Mouse (Mus musculus) layer of hippocampus, postnatal 14 days (tissue): ENCODE measurements around the gene Mrpl12. TPM values are rescaled to one million over a fixed set of nuclear protein-coding genes. Genes with fewer than 3 reads are reported as not detected.

Experiments
- DNase-seq, 2 experiments: peaks; one replicate each; pipeline ENCODE4 v3.0.0; 2021 to 2022; ENCODE audit warnings: low spot score in 2 of 2, mixed read lengths in 1 of 2
- long read RNA-seq, 2 experiments: library from polyadenylated mRNA; stranded (forward); transcript quantifications; one replicate each; pipeline ENCODE4 v2.0.0; 2021
- total RNA-seq, 2 experiments: library from RNA; stranded (reverse); gene quantifications; 2 replicates each; pipeline ENCODE4 v1.2.3; 2021

Gene Mrpl12
- total RNA-seq = 10 to 100 TPM; 71.3 to 73.5 TPM
- long read RNA-seq, experiment 1, transcript Mrpl12-201 (5 exons, 1,316 nt) = major isoform, 45 of 49 reads
- long read RNA-seq, experiment 1, partial matches to known transcripts = 0 of 49 reads
- long read RNA-seq, experiment 1, other reads (novel, unspliced or antisense) = 0 of 49 reads
- long read RNA-seq, experiment 2, transcript Mrpl12-201 (5 exons, 1,316 nt) = major isoform, 110 of 119 reads
- long read RNA-seq, experiment 2, transcript Mrpl12-202 (4 exons, 768 nt) = minor isoform, 6 of 119 reads
- long read RNA-seq, experiment 2, partial matches to known transcripts = 1 of 119 reads
- long read RNA-seq, experiment 2, other reads (novel, unspliced or antisense) = 2 of 119 reads

DNA sequence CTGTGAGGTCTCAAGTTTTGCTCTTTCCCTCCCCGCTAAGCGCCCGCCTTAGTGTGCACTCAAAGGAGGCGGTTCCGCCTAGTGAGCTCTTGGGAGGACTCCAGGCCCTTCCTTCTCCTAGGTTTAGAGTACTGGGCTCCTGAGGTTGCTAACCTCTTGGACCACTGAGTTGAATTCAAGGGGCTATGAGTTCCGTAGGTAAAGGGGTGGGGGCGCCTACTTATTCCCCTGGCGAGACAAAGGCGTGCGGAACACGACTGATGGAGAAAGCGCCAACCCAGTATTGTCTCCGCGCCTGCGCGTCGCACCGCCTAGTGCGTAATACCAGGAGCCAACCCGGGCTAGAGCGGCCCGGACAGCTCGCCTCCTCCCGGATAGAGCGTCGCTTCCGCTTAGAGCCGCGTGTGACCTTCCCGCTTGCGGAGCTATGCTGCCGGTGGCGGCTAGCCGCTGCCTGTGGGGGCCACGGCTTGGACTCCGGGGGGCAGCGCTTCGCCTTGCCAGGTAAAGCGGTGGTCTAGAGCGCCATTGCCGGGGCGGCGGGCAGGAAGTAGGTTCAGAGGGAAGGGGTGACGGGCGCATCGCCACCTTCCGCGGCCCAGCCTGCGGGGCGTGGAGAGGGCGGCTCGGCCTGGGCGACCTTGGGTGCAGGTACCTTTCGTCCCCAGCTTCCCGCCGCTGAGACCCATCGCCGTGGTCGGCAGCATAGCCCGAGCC, at the start of gene Mrpl12:
Gene Mrpl12 (plus strand): TSS at position 349 of the 717 bp plus-strand sequence.
- DNase-seq = peak; percentile 88 to 93

- peak; percentile 86 to 89 for DNase-seq
Measured at GRCm38 (mm10) chr11:120437152-120437856, 47.1 kb upstream of the Mrpl12 start, which contains the start of gene Nploc4. Nploc4 (minus strand) TSS chr11:120437708.

- DNase-seq = no peak
Measured at GRCm38 (mm10) chr11:120437857-120438385, 46.5 kb upstream of the Mrpl12 start.

- no peak for DNase-seq
Measured at GRCm38 (mm10) chr11:120442344-120442743, 42.1 kb upstream of the Mrpl12 start, which contains the start of gene Tspan10. Tspan10 (plus strand) TSS chr11:120442644.

DNA sequence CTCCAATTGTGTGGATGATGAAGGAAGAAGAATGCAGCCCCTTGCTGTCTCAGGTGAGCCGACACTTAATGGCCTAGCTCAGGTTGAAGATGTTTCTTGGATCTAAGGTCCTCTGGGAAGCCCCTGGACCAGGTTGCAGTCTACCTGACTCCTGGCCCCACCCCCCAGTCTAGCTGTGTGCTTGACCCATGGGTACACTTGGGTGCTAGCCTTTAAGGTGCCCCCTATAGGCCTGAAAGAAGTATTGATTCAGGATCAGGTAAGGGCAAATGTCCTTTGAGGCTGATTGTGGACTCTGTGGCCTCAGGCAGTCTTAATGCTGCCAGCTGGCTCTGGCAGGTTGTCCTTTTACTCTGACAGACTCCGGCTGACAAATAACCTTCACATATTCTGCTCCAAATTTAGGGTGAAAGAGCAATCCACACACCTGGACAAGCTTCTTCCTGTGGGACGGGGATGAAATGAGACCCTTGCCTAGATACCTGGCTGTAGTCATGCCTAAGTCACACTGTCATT, 41.6 kb upstream of the Mrpl12 start:
- DNase-seq = no peak

DNA sequence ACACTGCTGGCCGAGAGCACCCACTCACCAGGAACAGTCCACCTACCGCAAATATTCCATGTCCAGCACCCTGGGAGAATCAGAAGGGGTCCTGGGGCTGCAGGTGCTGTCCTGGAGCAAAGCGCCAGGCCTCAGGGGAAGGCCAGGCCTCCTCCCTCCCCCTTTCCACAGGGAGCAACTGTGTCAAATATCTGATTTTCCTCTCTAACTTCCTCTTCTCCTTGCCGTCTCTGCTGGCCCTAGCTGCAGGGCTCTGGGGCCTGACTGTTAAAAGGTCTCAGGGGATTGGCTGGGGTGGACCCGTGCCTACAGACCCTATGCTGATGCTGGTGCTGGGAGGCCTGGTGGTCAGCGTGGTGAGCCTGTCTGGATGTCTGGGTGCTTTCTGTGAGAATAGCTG, 40.3 kb upstream of the Mrpl12 start:
- no peak for DNase-seq

GRCm38 (mm10) chr11:120445475-120445874, 38.9 kb upstream of the Mrpl12 start:
- DNase-seq = no peak

DNA sequence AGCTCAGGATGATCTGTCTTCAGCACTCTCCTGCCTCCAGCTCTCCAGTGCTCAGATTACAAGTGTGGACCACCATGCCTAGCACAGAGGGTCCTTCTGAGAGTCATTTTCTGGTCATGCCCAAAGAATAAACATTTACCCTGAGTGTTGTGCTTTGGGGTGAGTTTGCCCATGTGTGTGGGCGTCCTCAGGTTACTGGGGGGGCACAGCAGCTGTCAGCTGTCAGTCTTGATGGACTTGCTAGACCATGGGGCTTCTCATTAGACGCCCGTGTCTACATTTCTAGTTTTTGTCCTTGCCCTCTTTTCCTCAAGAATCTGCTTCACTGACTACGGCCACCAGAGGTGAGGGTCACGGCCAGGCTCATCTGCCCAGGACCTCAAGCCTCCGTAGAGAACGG, 37.2 kb upstream of the Mrpl12 start:
- no peak for DNase-seq

DNA sequence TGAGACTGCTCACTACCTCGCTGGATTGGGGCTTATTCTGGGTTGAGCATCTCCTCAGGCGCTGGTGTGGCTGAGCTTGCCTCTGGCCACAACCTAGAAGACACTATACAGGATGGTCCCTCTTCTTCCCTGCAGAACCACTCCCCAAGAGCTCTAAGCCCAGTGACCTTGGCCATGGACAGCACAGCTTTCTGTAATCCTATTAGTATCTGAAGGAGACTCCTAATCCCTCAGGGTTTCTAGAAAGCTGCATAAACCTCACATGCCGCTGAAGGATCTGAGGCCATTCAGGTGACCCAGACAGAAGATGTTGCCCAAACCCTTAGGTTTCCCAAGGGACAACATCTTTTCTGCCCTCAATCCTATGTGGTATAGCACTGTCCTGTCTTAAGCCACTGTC, 32.2 kb upstream of the Mrpl12 start:
- no peak for DNase-seq

DNA sequence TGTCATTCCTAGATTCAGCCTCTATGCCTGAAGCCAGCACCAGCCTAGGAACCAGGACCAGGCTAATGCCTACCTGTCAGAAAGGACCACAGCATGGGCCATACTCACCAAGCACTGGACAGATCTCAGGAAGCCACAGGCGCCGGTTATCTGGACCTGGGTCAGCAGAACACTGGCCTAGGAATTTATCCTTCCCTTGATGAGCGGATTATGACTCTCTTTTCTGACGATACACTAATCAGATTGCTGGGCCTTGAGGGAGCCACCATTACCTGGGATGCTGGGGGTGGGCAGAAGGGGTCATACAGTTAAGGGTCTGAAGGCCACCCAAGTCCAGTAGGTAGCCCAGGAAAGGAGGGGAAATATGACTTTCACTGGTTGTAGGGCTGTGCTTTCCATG, 31.1 kb upstream of the Mrpl12 start, which contains the start of gene Pde6g:
Gene Pde6g (minus strand): TSS at position 195 of the 400 bp plus-strand sequence.
- no peak for DNase-seq

DNA sequence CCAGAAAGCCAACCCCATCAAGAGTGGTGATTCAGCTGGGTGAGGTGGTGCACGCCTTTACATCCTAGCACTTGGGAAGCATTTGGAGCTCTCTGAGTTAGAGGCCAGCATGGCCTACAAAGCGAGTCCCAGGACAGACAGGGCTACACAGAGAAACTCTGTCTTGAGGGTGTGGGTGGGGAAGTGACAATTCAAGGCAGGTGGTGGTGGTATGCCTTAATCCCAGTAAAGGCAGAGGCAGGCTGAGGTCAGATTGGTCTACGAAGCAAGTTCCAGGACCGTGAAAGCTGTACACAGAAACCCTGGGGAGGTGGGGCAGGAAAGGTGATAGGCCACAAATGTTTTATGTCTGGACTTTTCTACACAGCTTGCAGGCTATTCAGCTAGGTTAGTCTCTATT, 29.4 kb upstream of the Mrpl12 start:
- no peak for DNase-seq

- no peak for DNase-seq
Measured at GRCm38 (mm10) chr11:120455413-120455812, 29.0 kb upstream of the Mrpl12 start.

- no peak for DNase-seq
Measured at GRCm38 (mm10) chr11:120457370-120457769, 27.0 kb upstream of the Mrpl12 start.

- peak; percentile 77 to 80 for DNase-seq
Measured at GRCm38 (mm10) chr11:120457772-120458751, 26.4 kb upstream of the Mrpl12 start, which contains the start of the genes Oxld1 and Ccdc137. Oxld1 (minus strand) TSS chr11:120458068. Ccdc137 (plus strand) TSS chr11:120458115.

- DNase-seq = no peak
Measured at GRCm38 (mm10) chr11:120458847-120459597, 25.4 kb upstream of the Mrpl12 start.

DNA sequence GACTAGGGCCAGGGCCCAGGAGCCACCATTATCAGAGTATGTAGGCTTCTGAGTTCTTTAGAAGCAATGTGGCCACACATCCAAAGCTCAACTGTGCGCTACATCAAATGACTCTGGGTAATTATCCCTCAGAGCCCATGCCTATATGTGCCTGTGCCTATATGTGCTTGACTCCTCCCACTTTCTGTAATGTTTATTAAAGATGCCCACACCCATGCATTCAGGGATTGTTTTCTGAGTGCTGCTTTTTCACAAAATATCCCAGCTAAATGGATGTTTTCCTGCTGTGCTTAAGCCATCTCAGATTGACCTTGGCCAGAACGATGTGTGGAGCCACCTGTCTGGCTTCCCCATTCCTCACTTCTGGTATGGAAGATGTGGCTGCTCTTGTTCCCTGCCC, 20.9 kb upstream of the Mrpl12 start:
- DNase-seq = no peak

GRCm38 (mm10) chr11:120464365-120464764, 20.0 kb upstream of the Mrpl12 start:
- no peak for DNase-seq

DNA sequence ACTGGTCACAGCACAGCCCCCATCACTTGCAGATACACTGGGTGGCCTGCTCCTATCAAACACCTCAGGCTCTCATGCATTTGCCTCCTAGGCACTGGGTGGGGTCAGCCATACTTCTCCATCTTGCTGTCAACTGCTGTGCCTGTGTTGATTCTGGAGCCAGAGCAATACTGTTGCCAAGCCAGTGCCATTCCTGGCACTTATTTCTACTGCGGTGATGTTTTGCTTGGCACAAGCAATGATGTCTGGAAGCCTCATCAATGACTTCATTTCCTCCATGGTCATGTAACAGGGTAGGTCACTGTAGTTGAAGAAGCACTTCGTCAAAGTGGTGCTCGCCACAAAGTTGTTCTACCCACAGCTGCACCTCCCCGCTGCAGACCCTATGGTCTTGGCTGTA, 18.9 kb upstream of the Mrpl12 start:
- no peak for DNase-seq
